Mouse (Mus musculus) heart, postnatal 0 days (tissue): ENCODE data around the gene Cpm. TPM values are rescaled to one million over a fixed set of nuclear protein-coding genes. Genes with fewer than 3 reads are reported as not detected.

Experiments
- ATAC-seq: fragments of 200-750 bp; cut with Nextera tagmentation; 2 replicates; pipeline ENCODE4 v1.8.0; 2017; ENCODE audit warnings: low read depth, moderate number of reproducible peaks, moderate library complexity; ENCODE audit not compliant: insufficient read depth
- DNase-seq: peaks from one replicate; pipeline ENCODE4 v3.0.0-alpha.2; 2016; ENCODE audit warnings: low spot score
- H3K27ac ChIP-seq: fragments of 300-500 bp; sonication (generic); 2 replicates; pipeline ENCODE4 v1.5.1; 2014; ENCODE audit warnings: low read depth, mild to moderate bottlenecking
- H3K27me3 ChIP-seq: fragments of 300-500 bp; sonication (generic); 2 replicates; pipeline ENCODE4 v1.6.1; 2014; ENCODE audit warnings: low read length, mixed read lengths; ENCODE audit not compliant: control insufficient read depth, insufficient read depth
- H3K36me3 ChIP-seq: fragments of 300-500 bp; sonication (generic); replicated peaks from 2 replicates; pipeline ENCODE4 v1.6.1; 2014; ENCODE audit warnings: low read length, mixed read lengths; ENCODE audit not compliant: control insufficient read depth, insufficient read depth
- H3K4me1 ChIP-seq: fragments of 300-500 bp; sonication (generic); 2 replicates; pipeline ENCODE4 v1.6.1; 2014; ENCODE audit warnings: antibody characterized with exemption; ENCODE audit not compliant: control insufficient read depth, insufficient read depth
- H3K4me2 ChIP-seq: fragments of 300-500 bp; sonication (generic); 2 replicates; pipeline ENCODE4 v1.6.1; 2014; ENCODE audit warnings: low read depth, mild to moderate bottlenecking, low read length, moderate library complexity
- H3K4me3 ChIP-seq: fragments of 300-500 bp; sonication (generic); 2 replicates; pipeline ENCODE4 v1.5.1; 2014; ENCODE audit warnings: low read depth, low read length
- H3K9ac ChIP-seq: fragments of 300-500 bp; sonication (generic); replicated peaks from 2 replicates; pipeline ENCODE4 v1.6.1; 2014; ENCODE audit warnings: low read depth, low read length, mixed read lengths
- H3K9me3 ChIP-seq: fragments of 300-500 bp; sonication (generic); replicated peaks from 2 replicates; pipeline ENCODE4 v1.6.1; 2016; ENCODE audit warnings: low read length; ENCODE audit not compliant: control insufficient read depth
- CTCF ChIP-seq: IDR thresholded peaks from 2 replicates; pipeline ENCODE4 v1.5.1; 2016; ENCODE audit warnings: antibody characterized with exemption, control low read depth, low read depth
- EP300 ChIP-seq: IDR thresholded peaks from 2 replicates; pipeline ENCODE4 v1.6.1; 2016; ENCODE audit warnings: antibody characterized with exemption, low read depth
- WGBS: fragments of 180-500 bp; shearing (Covaris S2); extraction: QIAGEN DNeasy Blood & Tissue Kit; methylation state at CpG from one replicate; pipeline ENCODE4 v1.1.7; 2014; 5-methylcytosine and 5-hydroxymethylcytosine counted together
- polyA plus RNA-seq: library from polyadenylated mRNA; unstranded; fragments of >200 nt; fragmentation: Nextera tagmentation; extraction: Ambion mirVana; gene quantifications from 2 replicates; pipeline ENCODE4 v1.2.1, GENCODE M21; 2015
- total RNA-seq: library from RNA; depleted of rRNA; stranded (reverse); fragments of >200 nt; gene quantifications from 2 replicates; pipeline ENCODE4 v1.2.3, GENCODE M21; 2014; ENCODE audit warnings: low replicate concordance

The Cpm gene
- total and polyA plus RNA-seq, 2 experiments from 2014 or later = 0.53 to 2.0 TPM

- ATAC-seq (no peak), DNase-seq (no peak)
- Histone ChIP-seq H3K36me3 (no peaks in the 10 kb centered on the region), H3K4me1 (no peaks in the 10 kb centered on the region), H3K27ac (no peak overlapping the region), H3K27me3 (no peaks in the 10 kb centered on the region), H3K4me2 (no peak overlapping the region), H3K9ac (no peak overlapping the region), H3K9me3 (no peaks in the 10 kb centered on the region), H3K4me3 (no peak overlapping the region)
- TF ChIP-seq EP300 (no peak), CTCF (no peak)
- WGBS = 87% methylated on average over 2 of the region's 2 CpGs
Measured at GRCm38 (mm10) chr10:117611503-117611902, 17.8 kb upstream of the Cpm start.

GRCm38 (mm10) chr10:117611976-117612375, 17.3 kb upstream of the Cpm start:
- TF ChIP-seq EP300 (no peak), CTCF (no peak)
- DNase-seq (no peak), ATAC-seq (no peak)
- Histone ChIP-seq H3K36me3 (no peaks in the 10 kb centered on the region), H3K27ac (no peak overlapping the region), H3K27me3 (no peaks in the 10 kb centered on the region), H3K9me3 (no peaks in the 10 kb centered on the region), H3K4me2 (no peak overlapping the region), H3K9ac (no peak overlapping the region), H3K4me3 (no peak overlapping the region), H3K4me1 (no peaks in the 10 kb centered on the region)
- 83% methylated on average over 2 of the region's 2 CpGs for WGBS

- no peak overlapping the region for H3K27ac ChIP-seq
- H3K9ac ChIP-seq = no peak overlapping the region
- DNase-seq = no peak
- no peaks in the 10 kb centered on the region for H3K9me3 ChIP-seq
- 77% methylated on average over 8 of the region's 8 CpGs for WGBS
- H3K4me3 ChIP-seq = no peak overlapping the region
- no peak overlapping the region for H3K4me2 ChIP-seq
- H3K4me1 ChIP-seq = no peaks in the 10 kb centered on the region
- no peaks in the 10 kb centered on the region for H3K36me3 ChIP-seq
- no peaks in the 10 kb centered on the region for H3K27me3 ChIP-seq
- no peak for ATAC-seq
- TF ChIP-seq CTCF (no peak), EP300 (no peak)
Measured at GRCm38 (mm10) chr10:117612621-117613584, 16.4 kb upstream of the Cpm start.

GRCm38 (mm10) chr10:117613960-117614359, 15.3 kb upstream of the Cpm start:
- ATAC-seq (no peak), DNase-seq (no peak)
- Histone ChIP-seq H3K4me1 (no peaks in the 10 kb centered on the region), H3K4me2 (no peak overlapping the region), H3K36me3 (no peaks in the 10 kb centered on the region), H3K9ac (no peak overlapping the region), H3K27me3 (no peaks in the 10 kb centered on the region), H3K9me3 (no peaks in the 10 kb centered on the region), H3K27ac (no peak overlapping the region), H3K4me3 (no peak overlapping the region)
- WGBS = 54% methylated on average over 6 of the region's 6 CpGs
- no peak for TF ChIP-seq CTCF

GRCm38 (mm10) chr10:117614387-117614786, 14.9 kb upstream of the Cpm start:
- no peak overlapping the region for H3K4me3 ChIP-seq
- no peak overlapping the region for H3K9ac ChIP-seq
- 59% methylated on average over 3 of the region's 3 CpGs for WGBS
- ATAC-seq (no peak), DNase-seq (no peak)
- no peaks in the 10 kb centered on the region for H3K27me3 ChIP-seq
- no peaks in the 10 kb centered on the region for H3K4me1 ChIP-seq
- H3K9me3 ChIP-seq = no peaks in the 10 kb centered on the region
- no peak for TF ChIP-seq CTCF
- H3K27ac ChIP-seq = no peak overlapping the region
- no peak overlapping the region for H3K4me2 ChIP-seq
- H3K36me3 ChIP-seq = no peaks in the 10 kb centered on the region

GRCm38 (mm10) chr10:117615239-117615638, 14.1 kb upstream of the Cpm start:
- no peak overlapping the region for H3K4me2 ChIP-seq
- H3K36me3 ChIP-seq = no peaks in the 10 kb centered on the region
- no peak overlapping the region for H3K9ac ChIP-seq
- no peaks in the 10 kb centered on the region for H3K4me1 ChIP-seq
- 86% methylated on average over 8 of the region's 8 CpGs for WGBS
- H3K27ac ChIP-seq = no peak overlapping the region
- no peaks in the 10 kb centered on the region for H3K27me3 ChIP-seq
- no peak for DNase-seq
- no peak overlapping the region for H3K4me3 ChIP-seq
- no peak for ATAC-seq
- H3K9me3 ChIP-seq = no peaks in the 10 kb centered on the region
- TF ChIP-seq EP300 (no peak), CTCF (no peak)
